Mouse (Mus musculus) liver, embryonic 16.5 days (tissue): ENCODE data around the gene Angel2. TPM values are rescaled to one million over a fixed set of nuclear protein-coding genes. Genes with fewer than 3 reads are reported as not detected.

Experiments used
- ATAC-seq: fragments of 200-750 bp; cut with Nextera tagmentation; 2 replicates; pipeline ENCODE4 v1.8.0; 2017; ENCODE audit warnings: low read depth, mild to moderate bottlenecking, moderate number of reproducible peaks, moderate library complexity
- H3K27ac ChIP-seq: fragments of 300-500 bp; sonication (generic); 2 replicates; pipeline ENCODE4 v1.5.1; 2014; ENCODE audit warnings: mild to moderate bottlenecking, low read length
- H3K27me3 ChIP-seq: fragments of 300-500 bp; sonication (generic); 2 replicates; pipeline ENCODE4 v1.6.1; 2014; ENCODE audit warnings: low read depth, low read length, mixed read lengths; ENCODE audit not compliant: control insufficient read depth, insufficient read depth
- H3K36me3 ChIP-seq: fragments of 300-500 bp; sonication (generic); 2 replicates; pipeline ENCODE4 v1.6.1; 2014; ENCODE audit warnings: mild to moderate bottlenecking; ENCODE audit not compliant: control insufficient read depth, insufficient read depth
- H3K4me1 ChIP-seq: fragments of 300-500 bp; sonication (generic); 2 replicates; pipeline ENCODE4 v1.6.1; 2014; ENCODE audit warnings: low read depth, low read length, mixed read lengths; ENCODE audit not compliant: control insufficient read depth
- H3K4me2 ChIP-seq: fragments of 300-500 bp; sonication (generic); 2 replicates; pipeline ENCODE4 v1.6.1; 2014; ENCODE audit warnings: low read depth, low read length, mixed read lengths
- H3K4me3 ChIP-seq: fragments of 300-500 bp; sonication (generic); 2 replicates; pipeline ENCODE4 v1.5.1; 2014; ENCODE audit warnings: low read depth, mild to moderate bottlenecking, low read length
- H3K9ac ChIP-seq: fragments of 300-500 bp; sonication (generic); 2 replicates; pipeline ENCODE4 v1.6.1; 2014; ENCODE audit warnings: low read depth, low read length
- H3K9me3 ChIP-seq: fragments of 300-500 bp; sonication (generic); replicated peaks from 2 replicates; pipeline ENCODE4 v1.6.1; 2016; ENCODE audit warnings: low read length; ENCODE audit not compliant: control insufficient read depth
- WGBS: fragments of 180-500 bp; shearing (Covaris S2); extraction: QIAGEN DNeasy Blood & Tissue Kit; methylation state at CpG from one replicate; pipeline ENCODE4 v1.1.7; 2014; ENCODE audit not compliant: insufficient replicate concordance; 5-methylcytosine and 5-hydroxymethylcytosine counted together
- polyA plus RNA-seq: library from polyadenylated mRNA; unstranded; fragments of >200 nt; fragmentation: Nextera tagmentation; extraction: Ambion mirVana; gene quantifications from 2 replicates; pipeline ENCODE4 v1.2.1, GENCODE M21; 2015

The Angel2 gene
- polyA plus RNA-seq, 1 experiment from 2014 or later = 11.6 TPM

DNA sequence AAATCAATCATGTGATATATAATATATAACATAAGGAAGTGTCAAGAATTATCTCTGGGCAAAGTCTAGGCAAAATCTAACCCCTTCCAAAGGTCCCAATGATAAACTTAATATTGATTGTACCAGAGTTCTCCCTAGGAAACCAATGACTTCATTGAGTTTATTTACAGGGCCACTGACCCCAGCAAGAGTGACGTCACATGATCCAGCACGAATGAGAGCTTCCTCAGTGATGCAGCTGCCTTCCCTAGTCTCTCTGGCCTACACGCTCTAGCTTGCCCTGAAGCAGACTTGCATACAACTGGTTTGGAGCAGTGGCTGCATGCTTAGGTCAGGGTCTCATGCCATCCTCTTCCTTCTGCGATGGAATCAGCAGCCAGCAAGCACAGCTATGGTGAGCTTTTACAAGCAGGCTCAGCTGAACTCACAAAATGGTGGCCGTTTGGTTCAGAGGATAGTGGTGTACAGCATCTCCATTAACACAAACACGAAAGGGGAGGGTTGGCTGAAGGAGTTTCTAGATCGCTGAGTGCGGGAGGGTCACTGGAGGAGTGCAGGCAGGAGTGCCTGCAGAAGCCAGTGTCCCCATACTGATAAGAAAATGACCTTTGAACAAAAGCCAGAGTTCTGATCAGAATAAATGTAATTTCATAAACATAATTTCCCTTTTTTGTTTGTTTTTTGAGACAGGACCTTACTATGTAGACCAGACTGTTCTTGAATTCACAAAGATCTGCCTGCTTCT lies 5.0 kb upstream of the Angel2 start:
- no peak for ATAC-seq
- no peak overlapping the region for H3K27ac ChIP-seq
- no peaks in the 10 kb centered on the region for H3K27me3 ChIP-seq
- 48% methylated on average over 8 of the region's 8 CpGs for whole genome bisulfite sequencing
- no peaks in the 10 kb centered on the region for H3K36me3 ChIP-seq
- no peak overlapping the region for H3K4me3 ChIP-seq
- H3K4me2 ChIP-seq = no peak overlapping the region
- H3K4me1 ChIP-seq = no peaks in the 10 kb centered on the region
- H3K9me3 ChIP-seq = no peaks in the 10 kb centered on the region
- H3K9ac ChIP-seq = no peak overlapping the region

DNA sequence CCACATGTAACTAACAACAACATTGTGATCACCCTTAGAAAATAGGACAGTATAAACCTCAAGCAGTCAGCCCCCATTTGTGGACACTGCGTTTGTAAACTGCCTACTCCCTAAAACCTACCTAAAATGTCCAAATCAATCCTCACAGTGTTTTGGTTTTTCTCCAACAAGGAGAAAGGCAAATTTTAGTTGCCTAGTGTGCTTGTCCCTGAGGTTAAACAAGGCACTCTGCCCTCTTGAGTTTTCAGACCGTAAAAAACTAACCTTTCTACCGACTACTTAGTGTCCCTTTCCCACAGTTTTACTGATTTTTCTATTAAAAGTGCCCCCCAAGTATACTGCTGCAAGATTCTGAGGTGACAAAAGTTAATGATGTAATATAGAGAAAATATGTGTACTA lies 2.4 kb downstream of the Angel2 start:
- Histone ChIP-seq H3K4me3 (no peak overlapping the region), H3K9ac (no peak overlapping the region)
- 79% methylated on average over 3 of the region's 3 CpGs for WGBS

DNA sequence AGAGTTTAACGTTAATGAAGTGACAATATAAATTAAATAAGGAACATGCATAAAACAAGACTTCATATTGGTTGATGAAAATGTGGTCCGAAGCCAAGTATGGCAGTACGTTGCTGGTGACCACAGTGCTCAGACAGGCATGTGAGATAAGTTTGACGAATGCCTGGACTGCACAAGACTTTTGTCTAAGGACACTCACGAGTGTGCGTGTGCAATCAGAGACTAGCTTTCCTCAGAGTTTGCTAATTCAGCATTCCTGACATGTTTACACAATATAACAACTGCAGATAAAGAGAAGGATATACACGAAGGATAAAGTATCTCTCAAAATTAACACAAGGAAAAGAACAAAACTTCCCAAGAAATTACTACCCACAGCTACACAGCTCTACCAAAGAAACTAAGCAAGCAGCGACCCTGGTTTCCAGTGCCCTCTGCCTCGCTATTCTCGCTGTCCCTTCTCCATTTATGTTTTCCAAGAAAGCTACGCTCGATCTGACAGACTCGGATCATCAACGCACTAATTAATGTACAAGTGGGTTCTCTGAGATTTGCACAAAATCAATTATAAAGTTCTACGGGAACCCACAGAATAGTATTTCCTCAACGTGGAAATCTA lies 2.9 kb downstream of the Angel2 start:
- 7% methylated on average over 16 of the region's 16 CpGs for WGBS

More for the DNA sequence above, 2.4 kb downstream of the Angel2 start:
- no peak overlapping the region for H3K27ac ChIP-seq
- H3K9me3 ChIP-seq = no peaks in the 10 kb centered on the region
- H3K27me3 ChIP-seq = no peaks in the 10 kb centered on the region
- ATAC-seq = no peak
- H3K4me1 ChIP-seq = peaks cover 13% of the 10 kb centered on the region
- H3K36me3 ChIP-seq = no peaks in the 10 kb centered on the region
- peak overlapping the region; percentile 86; the same call in 1 of the 2 replicates for H3K4me2 ChIP-seq

DNA sequence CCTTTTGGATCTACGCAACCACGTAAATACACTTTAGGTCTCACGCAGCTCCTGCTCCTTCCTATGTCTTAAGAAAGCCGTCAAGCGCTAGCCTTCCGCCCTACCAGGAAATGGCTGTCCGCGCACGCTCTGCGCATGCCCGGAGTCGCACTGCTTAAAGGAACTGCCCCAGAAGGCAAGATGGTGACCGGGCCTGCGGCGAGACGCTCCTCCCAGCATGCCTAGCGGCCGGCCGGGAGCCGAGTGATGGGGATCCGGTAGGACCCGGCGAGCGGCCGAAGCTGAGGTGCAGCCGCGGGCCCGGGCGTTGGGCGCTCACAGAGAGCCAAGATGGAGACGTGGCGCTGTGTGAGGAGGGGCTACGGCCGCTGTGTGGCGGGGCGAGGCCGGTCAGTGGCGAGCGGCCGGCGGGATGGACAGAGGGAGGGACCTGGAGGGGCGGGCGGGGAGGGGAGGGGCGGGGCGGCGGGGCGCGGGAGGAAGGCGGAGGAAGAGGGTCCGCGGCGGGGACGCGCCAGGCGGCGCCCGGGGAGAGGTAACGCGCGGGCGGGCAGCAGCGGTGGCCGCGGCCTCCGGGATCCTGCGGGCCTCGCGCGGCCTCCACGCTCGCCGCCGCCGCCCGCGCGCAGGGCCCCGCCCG lies 3.6 kb downstream of the Angel2 start:
- Histone ChIP-seq H3K27ac (peak overlapping the region; percentile 99), H3K4me3 (peak overlapping the region; percentile 87), H3K9me3 (no peaks in the 10 kb centered on the region), H3K9ac (peak overlapping the region; percentile 94), H3K27me3 (no peaks in the 10 kb centered on the region), H3K4me2 (peak overlapping the region; percentile 86), H3K36me3 (no peaks in the 10 kb centered on the region), H3K4me1 (peaks cover 13% of the 10 kb centered on the region)
- peak; percentile 95 for ATAC-seq
- WGBS = under 1% methylated on average over 59 of the region's 79 CpGs

More for the DNA sequence above, 2.9 kb downstream of the Angel2 start:
- Histone ChIP-seq H3K4me2 (peak overlapping the region; percentile 86), H3K4me1 (peaks cover 13% of the 10 kb centered on the region), H3K27ac (peak overlapping the region; percentile 99), H3K27me3 (no peaks in the 10 kb centered on the region), H3K36me3 (no peaks in the 10 kb centered on the region), H3K4me3 (peak overlapping the region; percentile 87), H3K9me3 (no peaks in the 10 kb centered on the region), H3K9ac (peak overlapping the region; percentile 94)
- ATAC-seq = peak; percentile 3

DNA sequence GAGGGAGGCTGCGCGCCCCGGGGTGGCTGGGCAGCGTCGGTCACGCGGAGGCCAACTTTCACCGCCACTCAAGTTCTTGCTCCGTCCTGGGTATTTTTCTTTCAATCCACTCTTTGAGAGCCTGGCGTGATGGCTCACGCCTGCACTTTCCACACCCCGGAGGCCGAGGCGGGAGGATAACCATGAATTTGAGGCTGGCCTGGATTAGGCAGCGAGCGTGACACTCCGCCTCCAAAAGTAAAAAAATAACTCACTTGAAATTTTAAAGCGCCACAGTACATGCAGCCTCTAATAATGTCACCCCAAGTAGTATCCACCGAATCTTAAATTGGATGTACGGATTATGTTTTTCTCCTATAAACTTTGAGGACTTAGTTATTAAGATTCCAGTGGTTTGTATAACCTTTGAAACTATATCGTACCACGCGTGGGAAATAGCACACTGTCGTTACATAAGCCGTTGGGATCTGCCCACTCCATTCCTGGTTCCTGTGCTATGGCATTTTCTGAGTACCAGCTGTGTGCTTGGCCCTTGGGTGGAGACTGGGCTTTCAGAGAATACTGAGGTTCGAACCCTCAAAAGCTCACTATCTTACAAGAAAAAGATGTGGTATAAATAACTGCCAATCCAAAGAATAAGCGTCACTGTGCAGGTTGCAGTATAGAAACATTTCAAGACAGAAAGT lies 4.2 kb downstream of the Angel2 start:
- Histone ChIP-seq H3K9ac (peak overlapping the region; percentile 94), H3K9me3 (no peaks in the 10 kb centered on the region), H3K4me1 (peaks cover 13% of the 10 kb centered on the region), H3K4me3 (peak overlapping the region; percentile 87), H3K27me3 (no peaks in the 10 kb centered on the region), H3K36me3 (no peaks in the 10 kb centered on the region), H3K4me2 (peak overlapping the region; percentile 86), H3K27ac (peak overlapping the region; percentile 99)
- ATAC-seq = peak; percentile 1
- 2% methylated on average over 27 of the region's 27 CpGs for WGBS

DNA sequence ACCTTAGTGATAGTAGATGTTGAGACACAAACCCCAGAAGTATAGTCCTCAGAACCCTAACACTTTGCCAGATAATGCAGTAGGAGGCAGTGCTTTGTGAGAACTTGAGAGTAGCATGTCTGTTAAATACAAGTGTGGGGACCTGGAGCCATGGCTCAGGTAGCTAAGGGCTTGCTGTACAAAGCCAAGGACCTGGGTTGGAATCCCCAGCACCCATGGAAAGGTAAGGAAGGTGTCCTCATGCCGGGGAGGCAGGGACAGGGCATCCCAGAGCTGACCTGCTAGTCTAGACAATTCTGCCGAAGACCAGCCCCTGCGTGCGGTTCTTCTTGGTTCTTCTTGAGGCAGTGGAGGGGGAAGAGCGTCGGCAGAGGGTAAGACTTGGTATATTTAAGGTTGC lies 5.3 kb downstream of the Angel2 start:
- Histone ChIP-seq H3K9ac (no peak overlapping the region), H3K4me1 (peaks cover 13% of the 10 kb centered on the region), H3K9me3 (no peaks in the 10 kb centered on the region), H3K4me2 (no peak overlapping the region), H3K36me3 (no peaks in the 10 kb centered on the region; the same call in 1 of the 2 replicates), H3K27me3 (no peaks in the 10 kb centered on the region), H3K27ac (no peak overlapping the region), H3K4me3 (no peak overlapping the region)
- 89% methylated on average over 6 of the region's 6 CpGs for WGBS
- no peak for ATAC-seq

DNA sequence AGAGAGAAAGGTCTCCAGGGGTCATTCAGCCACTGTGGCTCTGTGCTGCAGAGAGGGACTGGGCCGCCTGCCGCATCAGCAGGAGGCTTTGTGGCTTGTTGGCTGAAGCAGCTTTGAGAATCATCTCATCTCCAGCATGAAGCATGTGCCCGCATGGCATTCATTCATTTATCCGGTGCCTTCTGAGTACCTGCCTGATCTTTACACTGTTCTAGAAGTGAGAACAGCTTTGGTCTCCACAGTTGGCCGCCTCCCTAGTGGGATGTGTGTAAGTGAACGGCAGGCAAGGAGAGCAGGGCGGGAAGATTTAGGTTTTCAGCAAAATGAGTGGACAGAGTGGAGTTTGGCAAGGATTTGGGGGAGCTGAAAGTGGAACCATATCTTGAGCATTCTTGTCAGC lies 14.9 kb downstream of the Angel2 start:
- no peak overlapping the region for H3K9ac ChIP-seq
- no peaks in the 10 kb centered on the region for H3K27me3 ChIP-seq
- H3K4me1 ChIP-seq = no peaks in the 10 kb centered on the region
- H3K4me2 ChIP-seq = no peak overlapping the region
- H3K9me3 ChIP-seq = no peaks in the 10 kb centered on the region
- H3K36me3 ChIP-seq = peaks cover 24% of the 10 kb centered on the region
- ATAC-seq = no peak
- 84% methylated on average over 7 of the region's 7 CpGs for WGBS
- no peak overlapping the region for H3K4me3 ChIP-seq
- no peak overlapping the region for H3K27ac ChIP-seq

DNA sequence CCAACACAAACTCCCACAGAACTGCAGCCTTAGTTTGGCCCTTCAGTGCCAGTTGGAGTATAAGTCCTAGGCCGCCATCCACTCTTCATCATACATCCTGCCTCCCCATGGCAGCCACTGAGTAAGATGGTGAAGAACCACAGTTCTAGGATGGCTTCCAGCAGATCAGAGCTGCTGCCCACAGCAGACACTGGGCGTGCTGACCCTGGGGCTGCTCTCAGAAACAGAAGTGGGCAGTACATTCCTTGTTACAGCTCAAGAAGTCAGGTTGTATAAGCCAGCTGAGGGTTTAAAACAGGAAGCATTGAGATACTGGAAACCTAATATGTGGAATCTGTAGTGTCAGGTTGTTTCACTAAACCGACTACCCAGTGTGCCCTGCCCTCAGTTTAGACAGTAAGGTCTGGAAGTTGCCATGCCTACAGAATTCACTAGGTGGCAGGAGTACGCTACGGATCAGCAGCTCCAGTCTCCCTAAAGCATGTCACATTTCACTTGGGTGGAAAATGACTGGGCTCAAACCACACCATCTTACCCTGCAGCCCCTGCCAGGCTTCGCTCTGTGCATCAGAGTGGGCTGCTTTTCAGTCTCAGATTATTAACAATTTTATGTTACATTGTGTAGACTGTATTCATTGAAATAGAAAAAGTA lies 19.3 kb downstream of the Angel2 start:
- no peak overlapping the region for H3K4me3 ChIP-seq
- peak; percentile 64 for ATAC-seq
- H3K27ac ChIP-seq = no peak overlapping the region
- WGBS = 52% methylated on average over 6 of the region's 6 CpGs
- H3K4me2 ChIP-seq = no peak overlapping the region
- no peaks in the 10 kb centered on the region for H3K4me1 ChIP-seq
- no peak overlapping the region for H3K9ac ChIP-seq
- H3K9me3 ChIP-seq = no peaks in the 10 kb centered on the region
- H3K27me3 ChIP-seq = no peaks in the 10 kb centered on the region
- peaks cover 21% of the 10 kb centered on the region for H3K36me3 ChIP-seq
